Mouse (Mus musculus): ENCODE measurements around the gene Pip4k2b. TPM values are rescaled to one million over a fixed set of nuclear protein-coding genes. Genes with fewer than 3 reads are reported as not detected.

Gene Pip4k2b
- polyA plus RNA-seq, 1 experiment from 2014 or later = 1.1 TPM

DNA sequence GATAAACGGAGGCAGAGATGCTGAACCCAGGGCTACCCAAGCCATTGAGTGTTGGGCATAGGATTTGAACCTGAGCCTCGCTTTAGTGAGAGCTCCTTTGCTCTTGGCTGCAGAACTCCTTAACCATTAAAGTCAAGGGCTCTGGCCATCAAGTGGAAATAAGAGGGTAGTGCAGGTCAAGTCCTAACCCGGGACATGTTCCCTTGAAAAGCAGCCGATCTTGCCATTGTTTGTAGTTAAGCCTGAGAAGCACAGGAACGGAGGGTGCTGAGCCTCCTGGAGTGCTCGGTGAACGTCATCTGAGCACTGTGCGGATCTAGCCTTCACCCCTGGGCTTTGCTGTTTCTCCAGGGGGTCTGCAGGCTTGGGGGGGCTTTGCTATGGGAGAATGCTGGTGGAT, 66.7 kb downstream of the Pip4k2b start:
- 69% methylated on average over 8 of the region's 8 CpGs for WGBS

DNA sequence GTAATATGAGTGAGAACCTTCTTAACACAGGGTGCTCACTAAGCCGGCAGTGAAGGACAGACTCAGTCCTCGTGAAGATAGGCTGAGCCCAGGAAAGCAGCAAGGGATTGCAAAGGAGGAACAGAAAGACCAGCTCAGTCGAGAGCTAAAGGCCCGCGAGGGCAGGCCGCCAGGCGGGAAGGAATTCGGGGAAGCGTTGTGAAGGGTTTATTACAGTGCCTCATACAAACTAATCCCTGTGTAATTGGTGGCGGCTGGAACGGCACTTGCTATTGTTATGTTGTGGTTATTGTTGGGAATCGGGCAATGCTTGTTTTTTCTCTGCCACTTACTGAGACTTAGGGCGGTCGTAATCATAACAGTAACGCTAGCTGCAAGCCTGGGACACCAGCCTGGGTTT, 67.1 kb downstream of the Pip4k2b start:
- H3K27ac ChIP-seq (replicated peaks in 1 of 2; ENCODE audit: control insufficient read depth in 1 of 2, insufficient read depth in 1 of 2, low read depth in 2 of 2, low read length in 2 of 2) = no peak overlapping the region
- ATAC-seq (ENCODE audit: insufficient number of reproducible peaks, insufficient read depth, low FRiP score, low read depth) = no peak
- no peak overlapping the region for H3K9ac ChIP-seq (ENCODE audit: low read length)
- H3K27me3 ChIP-seq (ENCODE audit: control insufficient read depth, insufficient read depth, low read length) = no peaks in the 10 kb centered on the region
- H3K4me2 ChIP-seq (ENCODE audit: low read length) = no peak overlapping the region
- no peak overlapping the region for H3K4me3 ChIP-seq (ENCODE audit: control insufficient read depth in 1 of 2, insufficient read depth in 1 of 2, low read depth in 1 of 2, low read length in 2 of 2)
- peaks cover 5 to 10% of the 10 kb centered on the region in 2 experiments; a peak in 3 of 4 replicates for H3K4me1 ChIP-seq (ENCODE audit: control insufficient read depth in 2 of 2, insufficient read depth in 2 of 2, low read length in 2 of 2)
- H3K36me3 ChIP-seq (ENCODE audit: control insufficient read depth, insufficient read depth, low read length) = peaks cover 100% of the 10 kb centered on the region
- H3K9me3 ChIP-seq (ENCODE audit: control insufficient read depth, low read length) = no peaks in the 10 kb centered on the region
- WGBS = 73% methylated on average over 15 of the region's 15 CpGs

More for the DNA sequence above, 66.7 kb downstream of the Pip4k2b start:
- ATAC-seq (ENCODE audit: insufficient number of reproducible peaks, insufficient read depth, low FRiP score, low read depth) = no peak
- Histone ChIP-seq H3K9me3 (ENCODE audit: control insufficient read depth, low read length) (no peaks in the 10 kb centered on the region), H3K4me1 (ENCODE audit: control insufficient read depth in 2 of 2, insufficient read depth in 2 of 2, low read length in 2 of 2) (peaks cover 5 to 10% of the 10 kb centered on the region in 2 experiments; a peak in 3 of 4 replicates), H3K27ac (replicated peaks in 1 of 2; ENCODE audit: control insufficient read depth in 1 of 2, insufficient read depth in 1 of 2, low read depth in 2 of 2, low read length in 2 of 2) (no peak overlapping the region), H3K9ac (ENCODE audit: low read length) (no peak overlapping the region), H3K36me3 (ENCODE audit: control insufficient read depth, insufficient read depth, low read length) (peaks cover 100% of the 10 kb centered on the region), H3K27me3 (ENCODE audit: control insufficient read depth, insufficient read depth, low read length) (no peaks in the 10 kb centered on the region), H3K4me2 (ENCODE audit: low read length) (no peak overlapping the region), H3K4me3 (ENCODE audit: control insufficient read depth in 1 of 2, insufficient read depth in 1 of 2, low read depth in 1 of 2, low read length in 2 of 2) (no peak overlapping the region)

DNA sequence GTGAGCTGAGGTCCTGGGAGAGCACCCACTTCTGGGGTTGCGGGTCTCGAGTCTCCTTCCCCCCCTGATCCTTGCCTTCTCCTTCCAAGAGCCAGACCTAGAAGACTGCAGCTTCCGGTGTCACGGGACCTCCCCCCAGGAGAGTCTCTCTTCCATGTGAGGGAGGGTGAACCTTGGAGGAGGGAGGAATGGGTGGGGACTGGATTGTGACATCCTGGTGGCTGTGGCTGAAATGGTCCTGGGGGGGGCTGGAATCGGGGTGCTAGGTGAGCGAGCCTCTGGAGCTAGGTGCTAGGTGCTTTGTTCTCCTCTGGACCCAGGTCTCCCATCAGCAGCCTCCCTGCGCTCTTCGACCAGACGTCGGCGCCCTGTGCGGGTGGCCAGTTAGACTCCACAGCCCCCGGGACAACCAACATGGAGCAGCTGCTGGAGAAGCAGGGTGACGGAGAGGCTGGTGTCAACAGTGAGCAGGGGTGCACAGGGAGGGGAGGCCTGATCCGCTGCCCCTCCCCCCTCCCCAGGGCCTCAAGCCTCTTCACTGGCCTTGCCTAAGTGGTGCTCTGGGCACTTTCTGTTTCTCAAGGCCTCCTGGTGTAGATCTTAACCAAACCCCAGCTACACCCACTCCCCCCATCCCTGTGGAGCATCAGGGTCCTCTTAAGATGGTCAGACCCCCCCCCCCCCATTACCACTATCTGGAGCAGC, 68.3 kb downstream of the Pip4k2b start:
- Histone ChIP-seq H3K27me3 (ENCODE audit: control insufficient read depth, insufficient read depth, low read length) (no peaks in the 10 kb centered on the region), H3K27ac (replicated peaks in 1 of 2; ENCODE audit: control insufficient read depth in 1 of 2, insufficient read depth in 1 of 2, low read depth in 2 of 2, low read length in 2 of 2) (no peak overlapping the region), H3K4me1 (ENCODE audit: control insufficient read depth in 2 of 2, insufficient read depth in 2 of 2, low read length in 2 of 2) (peaks cover 5 to 10% of the 10 kb centered on the region in 2 experiments; a peak in 3 of 4 replicates), H3K36me3 (ENCODE audit: control insufficient read depth, insufficient read depth, low read length) (peaks cover 100% of the 10 kb centered on the region), H3K4me3 (ENCODE audit: control insufficient read depth in 1 of 2, insufficient read depth in 1 of 2, low read depth in 1 of 2, low read length in 2 of 2) (no peak overlapping the region), H3K4me2 (ENCODE audit: low read length) (no peak overlapping the region), H3K9ac (ENCODE audit: low read length) (no peak overlapping the region), H3K9me3 (ENCODE audit: control insufficient read depth, low read length) (no peaks in the 10 kb centered on the region)
- 69% methylated on average over 15 of the region's 15 CpGs for WGBS
- no peak for ATAC-seq (ENCODE audit: insufficient number of reproducible peaks, insufficient read depth, low FRiP score, low read depth)

DNA sequence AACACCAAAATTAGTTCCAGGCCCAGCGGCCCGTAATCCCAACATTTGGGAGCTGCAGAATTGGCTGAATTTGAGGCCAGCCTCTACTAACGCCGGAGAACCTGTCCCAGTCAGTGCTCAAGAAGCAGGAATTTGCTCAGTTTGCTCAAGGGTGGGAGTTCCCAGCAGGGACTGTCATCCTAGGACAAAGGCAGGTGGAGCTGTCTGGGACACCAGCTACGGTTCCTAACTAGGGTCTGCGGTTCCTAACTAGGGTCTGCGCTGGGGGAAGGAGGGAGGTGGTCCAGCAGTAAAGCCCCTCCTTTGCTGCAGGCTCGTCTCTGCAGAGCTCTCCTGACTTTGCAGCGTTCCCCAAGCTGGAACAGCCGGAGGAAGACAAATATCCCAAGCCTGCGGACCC, 71.4 kb downstream of the Pip4k2b start:
- WGBS = 87% methylated on average over 11 of the region's 11 CpGs
- H3K4me3 ChIP-seq (ENCODE audit: control insufficient read depth in 1 of 2, insufficient read depth in 1 of 2, low read depth in 1 of 2, low read length in 2 of 2) = no peak overlapping the region
- peaks cover 26 to 28% of the 10 kb centered on the region in 2 experiments for H3K4me1 ChIP-seq (ENCODE audit: control insufficient read depth in 2 of 2, insufficient read depth in 2 of 2, low read length in 2 of 2)
- no peak for ATAC-seq (ENCODE audit: insufficient number of reproducible peaks, insufficient read depth, low FRiP score, low read depth)
- no peaks in the 10 kb centered on the region for H3K9me3 ChIP-seq (ENCODE audit: control insufficient read depth, low read length)
- peaks cover 97% of the 10 kb centered on the region for H3K36me3 ChIP-seq (ENCODE audit: control insufficient read depth, insufficient read depth, low read length)
- no peaks in the 10 kb centered on the region for H3K27me3 ChIP-seq (ENCODE audit: control insufficient read depth, insufficient read depth, low read length)
- no peak overlapping the region for H3K9ac ChIP-seq (ENCODE audit: low read length)
- no peak overlapping the region for H3K27ac ChIP-seq (replicated peaks in 1 of 2; ENCODE audit: control insufficient read depth in 1 of 2, insufficient read depth in 1 of 2, low read depth in 2 of 2, low read length in 2 of 2)
- H3K4me2 ChIP-seq (ENCODE audit: low read length) = no peak overlapping the region

DNA sequence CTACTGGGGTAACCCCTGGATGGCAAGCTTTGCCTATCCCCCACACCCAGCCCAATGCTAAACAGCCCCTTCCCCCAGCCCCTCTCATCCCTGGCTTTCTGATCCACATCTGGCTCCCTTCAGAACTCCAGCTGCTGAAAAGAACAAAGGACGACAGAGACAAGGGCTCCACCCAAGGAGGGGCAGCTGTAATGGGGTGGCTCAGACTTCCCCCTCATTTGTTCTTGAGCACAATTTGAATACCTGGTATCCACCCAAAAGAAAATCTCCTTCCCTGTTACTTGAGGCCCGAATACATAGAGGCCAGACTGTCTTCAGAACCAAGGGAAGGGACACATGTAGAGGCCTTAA, 73.4 kb downstream of the Pip4k2b start:
- Histone ChIP-seq H3K4me2 (ENCODE audit: low read length) (no peak overlapping the region), H3K4me1 (ENCODE audit: control insufficient read depth in 2 of 2, insufficient read depth in 2 of 2, low read length in 2 of 2) (peaks cover 27 to 32% of the 10 kb centered on the region in 2 experiments), H3K4me3 (ENCODE audit: control insufficient read depth in 1 of 2, insufficient read depth in 1 of 2, low read depth in 1 of 2, low read length in 2 of 2) (no peak overlapping the region), H3K27me3 (ENCODE audit: control insufficient read depth, insufficient read depth, low read length) (no peaks in the 10 kb centered on the region), H3K36me3 (ENCODE audit: control insufficient read depth, insufficient read depth, low read length) (peaks cover 97% of the 10 kb centered on the region), H3K27ac (replicated peaks in 1 of 2; ENCODE audit: control insufficient read depth in 1 of 2, insufficient read depth in 1 of 2, low read depth in 2 of 2, low read length in 2 of 2) (no peak overlapping the region), H3K9me3 (ENCODE audit: control insufficient read depth, low read length) (no peaks in the 10 kb centered on the region), H3K9ac (ENCODE audit: low read length) (peak overlapping the region; percentile 72; the same call in 1 of the 2 replicates)
- 64% methylated on average over 2 of the region's 2 CpGs for WGBS
- ATAC-seq (ENCODE audit: insufficient number of reproducible peaks, insufficient read depth, low FRiP score, low read depth) = no peak

DNA sequence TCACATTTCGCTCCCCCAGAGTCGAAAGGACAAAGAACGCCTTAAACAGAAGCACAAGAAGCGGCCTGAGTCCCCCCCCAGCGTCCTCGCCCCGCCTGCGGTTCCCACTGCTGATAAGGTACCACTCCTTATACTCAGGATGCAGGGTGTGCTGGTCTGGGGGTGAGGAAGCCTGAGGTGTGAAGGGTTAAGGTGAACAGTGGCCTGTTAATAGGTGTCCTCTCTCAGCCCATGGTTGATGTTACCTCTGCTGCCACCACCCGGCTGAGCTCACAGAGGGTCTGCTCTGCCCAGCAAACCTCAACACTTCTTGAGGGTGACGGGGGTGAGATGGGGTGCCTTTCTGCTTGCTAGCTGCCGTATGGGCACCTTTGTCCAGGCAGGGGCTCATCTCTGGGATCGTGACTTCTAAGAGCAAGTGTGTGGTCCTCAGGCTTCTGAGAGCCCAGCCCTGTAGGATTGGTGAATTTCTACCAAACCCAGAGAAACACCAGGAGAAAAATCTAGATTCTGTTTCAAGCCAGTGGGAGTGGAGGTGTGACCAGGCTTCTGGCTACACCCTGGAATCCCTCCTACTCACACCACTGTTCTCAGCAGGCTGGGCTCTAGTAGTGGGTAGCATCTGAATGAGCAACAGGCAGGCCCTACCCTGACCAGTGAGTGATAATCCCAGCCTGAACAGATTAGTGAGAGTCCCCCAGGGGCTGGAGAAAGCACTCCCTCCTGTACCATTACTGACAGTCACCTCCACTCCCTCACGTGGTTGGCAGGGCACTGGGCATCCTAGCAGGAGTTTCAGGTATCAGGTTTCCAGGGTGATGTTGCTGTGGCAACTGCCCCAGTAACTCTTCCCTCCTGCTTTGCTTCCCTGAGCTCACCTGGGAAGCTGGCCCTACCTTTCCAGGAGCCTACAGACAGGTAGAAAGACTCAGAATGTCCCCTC, 74.0 kb downstream of the Pip4k2b start:
- peak overlapping the region; percentile 66 for H3K4me2 ChIP-seq (ENCODE audit: low read length)
- H3K36me3 ChIP-seq (ENCODE audit: control insufficient read depth, insufficient read depth, low read length) = peaks cover 97% of the 10 kb centered on the region
- no peaks in the 10 kb centered on the region for H3K9me3 ChIP-seq (ENCODE audit: control insufficient read depth, low read length)
- H3K4me1 ChIP-seq (ENCODE audit: control insufficient read depth in 2 of 2, insufficient read depth in 2 of 2, low read length in 2 of 2) = peaks cover 27 to 32% of the 10 kb centered on the region in 2 experiments
- H3K4me3 ChIP-seq (ENCODE audit: control insufficient read depth in 1 of 2, insufficient read depth in 1 of 2, low read depth in 1 of 2, low read length in 2 of 2) = peak overlapping the region; percentile 11 to 27
- peak; percentile 60; the same call in 1 of the 2 replicates for ATAC-seq (ENCODE audit: insufficient number of reproducible peaks, insufficient read depth, low FRiP score, low read depth)
- H3K9ac ChIP-seq (ENCODE audit: low read length) = peak overlapping the region; percentile 72
- WGBS = 29% methylated on average over 13 of the region's 13 CpGs
- no peaks in the 10 kb centered on the region for H3K27me3 ChIP-seq (ENCODE audit: control insufficient read depth, insufficient read depth, low read length)
- H3K27ac ChIP-seq (replicated peaks in 1 of 2; ENCODE audit: control insufficient read depth in 1 of 2, insufficient read depth in 1 of 2, low read depth in 2 of 2, low read length in 2 of 2) = peak overlapping the region; percentile 82 to 88

DNA sequence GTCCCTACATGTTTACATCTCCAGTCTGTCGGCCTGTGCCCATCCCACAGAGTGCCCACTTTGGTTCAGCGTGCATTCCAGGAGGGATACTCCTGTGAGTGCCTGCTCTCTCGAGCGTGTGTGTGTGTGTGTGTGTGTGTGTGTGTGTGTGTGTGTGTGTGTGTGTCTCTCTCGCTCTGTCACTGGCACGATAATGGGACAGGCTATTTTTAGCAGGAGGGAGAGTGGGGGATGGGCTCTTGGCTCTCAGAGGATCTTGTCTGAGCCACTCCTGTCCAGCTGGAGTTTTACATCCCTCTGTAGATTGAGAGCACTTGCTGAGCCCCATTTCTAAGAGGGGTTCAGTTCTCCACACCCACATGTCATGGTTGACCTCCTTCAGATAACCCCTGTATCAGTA, 74.7 kb downstream of the Pip4k2b start:
- Histone ChIP-seq H3K27me3 (ENCODE audit: control insufficient read depth, insufficient read depth, low read length) (no peaks in the 10 kb centered on the region), H3K9me3 (ENCODE audit: control insufficient read depth, low read length) (no peaks in the 10 kb centered on the region), H3K4me1 (ENCODE audit: control insufficient read depth in 2 of 2, insufficient read depth in 2 of 2, low read length in 2 of 2) (peaks cover 28 to 34% of the 10 kb centered on the region in 2 experiments), H3K27ac (replicated peaks in 1 of 2; ENCODE audit: control insufficient read depth in 1 of 2, insufficient read depth in 1 of 2, low read depth in 2 of 2, low read length in 2 of 2) (peak overlapping the region; percentile 82 to 88), H3K4me2 (ENCODE audit: low read length) (peak overlapping the region; percentile 66), H3K36me3 (ENCODE audit: control insufficient read depth, insufficient read depth, low read length) (peaks cover 94% of the 10 kb centered on the region), H3K4me3 (ENCODE audit: control insufficient read depth in 1 of 2, insufficient read depth in 1 of 2, low read depth in 1 of 2, low read length in 2 of 2) (peak overlapping the region; percentile 11 to 27), H3K9ac (ENCODE audit: low read length) (peak overlapping the region; percentile 72)
- peak; percentile 61 for ATAC-seq (ENCODE audit: insufficient number of reproducible peaks, insufficient read depth, low FRiP score, low read depth)
- WGBS = 9% methylated on average over 6 of the region's 6 CpGs

Data from heart, embryonic 14.5 days (tissue).